Mouse (Mus musculus): ENCODE measurements around the gene Onecut1. TPM values are rescaled to one million over a fixed set of nuclear protein-coding genes. Genes with fewer than 3 reads are reported as not detected.

Onecut1 gene
- polyA plus RNA-seq, 1 experiment from 2014 or later = not detected

GRCm38 (mm10) chr9:74852361-74852760 is 9.4 kb upstream of the Onecut1 start:
- DNase-seq (ENCODE audit: low spot score) = no peak
- no peaks in the 10 kb centered on the region for H3K36me3 ChIP-seq
- H3K27ac ChIP-seq = no peak overlapping the region
- 6% methylated on average over 4 of the region's 4 CpGs for WGBS
- H3K9me3 ChIP-seq (replicated peaks) = no peaks in the 10 kb centered on the region
- H3K4me1 ChIP-seq = peaks cover 24% of the 10 kb centered on the region
- H3K4me3 ChIP-seq = no peak overlapping the region
- peaks cover 100% of the 10 kb centered on the region for H3K27me3 ChIP-seq (ENCODE audit: low read depth, poor library complexity, severe bottlenecking)

GRCm38 (mm10) chr9:74853191-74854072 is 8.3 kb upstream of the Onecut1 start:
- Histone ChIP-seq H3K36me3 (no peaks in the 10 kb centered on the region), H3K27me3 (ENCODE audit: low read depth, poor library complexity, severe bottlenecking) (peaks cover 100% of the 10 kb centered on the region), H3K27ac (no peak overlapping the region), H3K4me1 (peaks cover 21% of the 10 kb centered on the region), H3K9me3 (replicated peaks) (no peaks in the 10 kb centered on the region), H3K4me3 (no peak overlapping the region)
- DNase-seq (ENCODE audit: low spot score) = no peak
- under 1% methylated on average over 27 of the region's 28 CpGs for WGBS

- H3K4me1 ChIP-seq = peaks cover 14% of the 10 kb centered on the region
- H3K27ac ChIP-seq = no peak overlapping the region
- peaks cover 100% of the 10 kb centered on the region for H3K27me3 ChIP-seq (ENCODE audit: low read depth, poor library complexity, severe bottlenecking)
- 1% methylated on average over 25 of the region's 25 CpGs for WGBS
- H3K36me3 ChIP-seq = no peaks in the 10 kb centered on the region
- DNase-seq (ENCODE audit: low spot score) = peak; percentile 65
- no peak overlapping the region for H3K4me3 ChIP-seq
- H3K9me3 ChIP-seq (replicated peaks) = no peaks in the 10 kb centered on the region
Observed at GRCm38 (mm10) chr9:74854073-74854591, 7.6 kb upstream of the Onecut1 start.

DNA sequence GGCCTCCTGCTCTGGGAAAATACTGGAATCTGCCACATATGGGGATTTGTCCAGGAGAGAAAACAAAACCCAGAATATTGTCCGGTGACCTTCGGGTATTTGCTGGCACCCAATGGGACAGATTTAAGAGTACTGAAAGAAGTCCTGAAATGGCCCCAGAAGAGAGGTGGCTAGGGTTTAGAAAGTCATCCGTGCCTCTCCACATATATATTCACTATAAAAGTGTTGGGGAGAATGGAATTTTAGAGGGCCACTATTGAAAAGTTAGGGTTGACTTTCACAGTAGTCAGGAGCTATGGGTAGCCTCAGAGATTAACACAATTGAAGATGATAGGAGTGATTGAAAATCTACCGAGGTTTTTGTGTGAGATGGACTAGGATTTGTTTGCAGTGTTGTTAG is 6.3 kb upstream of the Onecut1 start:
- Histone ChIP-seq H3K36me3 (no peaks in the 10 kb centered on the region), H3K27me3 (ENCODE audit: low read depth, poor library complexity, severe bottlenecking) (peaks cover 100% of the 10 kb centered on the region), H3K4me3 (no peak overlapping the region), H3K9me3 (replicated peaks) (no peaks in the 10 kb centered on the region), H3K27ac (no peak overlapping the region), H3K4me1 (peaks cover 10% of the 10 kb centered on the region)
- WGBS = 4% methylated on average over 4 of the region's 4 CpGs
- DNase-seq (ENCODE audit: low spot score) = no peak

DNA sequence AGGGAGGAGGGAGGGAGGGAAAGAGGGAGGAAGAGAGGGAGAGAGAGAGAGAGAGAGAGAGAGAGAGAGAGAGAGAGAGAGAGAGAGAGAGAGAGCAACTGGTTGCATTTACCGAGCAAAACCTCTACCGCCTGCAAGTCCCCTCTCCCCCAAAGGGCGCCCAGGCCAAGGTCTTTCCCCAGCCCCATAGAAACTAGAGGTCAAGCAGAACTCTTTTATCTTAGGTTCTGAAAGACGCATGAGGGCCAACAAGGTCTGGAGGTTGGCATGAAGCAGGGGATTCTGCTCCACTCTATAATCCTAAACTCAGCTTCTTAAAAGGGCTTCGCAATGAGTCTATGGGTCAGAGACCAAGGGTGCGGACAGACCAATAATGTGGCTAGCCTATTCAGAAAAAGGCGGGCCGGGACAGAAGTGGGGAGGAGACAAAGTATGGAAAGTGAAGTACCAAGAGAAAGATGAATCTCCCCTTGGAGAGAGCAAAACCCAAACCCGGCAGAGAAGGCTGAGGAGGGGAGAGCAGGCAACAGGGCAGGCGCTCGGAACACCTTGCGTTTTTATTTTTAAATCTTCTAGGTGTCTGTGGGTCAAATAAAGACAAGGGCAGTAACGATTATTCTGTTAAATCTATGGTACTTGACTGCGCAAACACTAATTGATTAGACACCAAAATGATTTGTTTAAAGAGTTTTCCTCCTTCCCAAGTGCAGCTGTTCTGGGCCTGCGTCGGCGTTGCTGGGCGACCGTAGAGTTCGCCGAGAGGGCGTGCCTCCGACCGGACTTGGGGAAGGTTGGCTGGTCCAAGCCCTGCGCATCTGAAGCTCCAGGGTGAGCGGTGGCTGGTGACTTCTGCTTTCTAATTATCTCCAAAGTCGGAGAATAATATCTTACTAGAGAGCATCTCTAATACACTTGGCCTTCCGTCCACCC is 4.9 kb upstream of the Onecut1 start:
- peak; percentile 55 for DNase-seq (ENCODE audit: low spot score)

DNA sequence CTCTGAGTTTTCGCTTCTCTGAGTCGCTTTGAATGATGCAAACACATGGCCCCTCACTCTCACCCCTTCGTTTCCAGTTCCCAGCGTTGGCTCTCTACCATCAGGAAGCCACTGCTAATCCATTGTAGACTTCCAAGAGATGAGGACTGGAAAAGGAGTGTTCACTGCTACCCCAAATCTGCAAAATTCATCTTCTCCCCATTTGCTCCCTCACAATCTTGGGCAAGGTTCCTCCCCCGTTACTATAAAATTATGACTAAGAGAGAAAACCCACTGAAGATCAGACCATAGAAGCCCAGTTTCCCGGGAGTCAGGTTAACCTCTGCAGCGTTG is 4.2 kb upstream of the Onecut1 start:
- Histone ChIP-seq H3K9me3 (replicated peaks) (no peaks in the 10 kb centered on the region), H3K27me3 (ENCODE audit: low read depth, poor library complexity, severe bottlenecking) (peaks cover 100% of the 10 kb centered on the region), H3K4me3 (no peak overlapping the region), H3K36me3 (no peaks in the 10 kb centered on the region), H3K27ac (no peak overlapping the region), H3K4me1 (peaks cover 25% of the 10 kb centered on the region)
- WGBS = 3% methylated on average over 7 of the region's 7 CpGs
- DNase-seq (ENCODE audit: low spot score) = no peak

More for the DNA sequence above, 4.9 kb upstream of the Onecut1 start:
- Histone ChIP-seq H3K4me1 (peaks cover 18% of the 10 kb centered on the region), H3K27me3 (ENCODE audit: low read depth, poor library complexity, severe bottlenecking) (peaks cover 100% of the 10 kb centered on the region), H3K4me3 (no peak overlapping the region), H3K9me3 (replicated peaks) (no peaks in the 10 kb centered on the region), H3K36me3 (no peaks in the 10 kb centered on the region), H3K27ac (no peak overlapping the region)
- WGBS = under 1% methylated on average over 28 of the region's 28 CpGs

GRCm38 (mm10) chr9:74858111-74858510 is 3.6 kb upstream of the Onecut1 start:
- Histone ChIP-seq H3K4me3 (no peak overlapping the region), H3K36me3 (no peaks in the 10 kb centered on the region), H3K27me3 (ENCODE audit: low read depth, poor library complexity, severe bottlenecking) (peaks cover 100% of the 10 kb centered on the region), H3K4me1 (peaks cover 31% of the 10 kb centered on the region), H3K27ac (no peak overlapping the region), H3K9me3 (replicated peaks) (no peaks in the 10 kb centered on the region)
- DNase-seq (ENCODE audit: low spot score) = no peak
- 3% methylated on average over 5 of the region's 5 CpGs for WGBS

GRCm38 (mm10) chr9:74860461-74860860 is 1.3 kb upstream of the Onecut1 start:
- peak; percentile 49 for DNase-seq (ENCODE audit: low spot score)
- no peaks in the 10 kb centered on the region for H3K36me3 ChIP-seq
- H3K27me3 ChIP-seq (ENCODE audit: low read depth, poor library complexity, severe bottlenecking) = peaks cover 100% of the 10 kb centered on the region
- H3K9me3 ChIP-seq (replicated peaks) = no peaks in the 10 kb centered on the region
- no peak overlapping the region for H3K4me3 ChIP-seq
- 2% methylated on average over 18 of the region's 18 CpGs for WGBS
- peaks cover 28% of the 10 kb centered on the region for H3K4me1 ChIP-seq
- no peak overlapping the region for H3K27ac ChIP-seq

- peak; percentile 68 for DNase-seq (ENCODE audit: low spot score)
- H3K36me3 ChIP-seq = no peaks in the 10 kb centered on the region
- H3K27ac ChIP-seq = no peak overlapping the region
- peak overlapping the region; percentile 59 for H3K4me3 ChIP-seq
- whole genome bisulfite sequencing = under 1% methylated on average over 48 of the region's 48 CpGs
- peaks cover 28% of the 10 kb centered on the region for H3K4me1 ChIP-seq
- H3K27me3 ChIP-seq (ENCODE audit: low read depth, poor library complexity, severe bottlenecking) = peaks cover 100% of the 10 kb centered on the region
- no peaks in the 10 kb centered on the region for H3K9me3 ChIP-seq (replicated peaks)
Observed at GRCm38 (mm10) chr9:74862096-74862780, 517 bp downstream of the Onecut1 start.

- Histone ChIP-seq H3K36me3 (no peaks in the 10 kb centered on the region), H3K4me3 (peak overlapping the region; percentile 59; the same call in 1 of the 2 replicates), H3K27me3 (ENCODE audit: low read depth, poor library complexity, severe bottlenecking) (peaks cover 100% of the 10 kb centered on the region), H3K9me3 (replicated peaks) (no peaks in the 10 kb centered on the region), H3K27ac (no peak overlapping the region), H3K4me1 (peaks cover 28% of the 10 kb centered on the region)
- peak; percentile 67 for DNase-seq (ENCODE audit: low spot score)
- WGBS = 2% methylated on average over 56 of the region's 56 CpGs
Observed at GRCm38 (mm10) chr9:74862783-74863654, 1.3 kb downstream of the Onecut1 start.

GRCm38 (mm10) chr9:74863655-74864443 is 2.1 kb downstream of the Onecut1 start:
- Histone ChIP-seq H3K36me3 (no peaks in the 10 kb centered on the region), H3K27ac (no peak overlapping the region), H3K27me3 (ENCODE audit: low read depth, poor library complexity, severe bottlenecking) (peaks cover 100% of the 10 kb centered on the region), H3K9me3 (replicated peaks) (no peaks in the 10 kb centered on the region), H3K4me3 (peak overlapping the region; percentile 59; the same call in 1 of the 2 replicates), H3K4me1 (peaks cover 32% of the 10 kb centered on the region)
- WGBS = under 1% methylated on average over 36 of the region's 36 CpGs
- DNase-seq (ENCODE audit: low spot score) = no peak

Measured in limb, embryonic 10.5 days (tissue).